Mouse (Mus musculus) kidney, postnatal 36 days (tissue): ENCODE measurements at regions not wholly inside any gene's neighbourhood (a gene's known extent, or its start where the extent isn't known, plus 50 kb on each side); places are given as distances from the start of the nearest gene placed in this dataset.

Experiments used
- DNase-seq, 2 experiments: peaks; one replicate each; pipeline ENCODE4 v3.0.0; 2021 to 2022; ENCODE audit warnings: mixed read lengths in 2 of 2

DNA sequence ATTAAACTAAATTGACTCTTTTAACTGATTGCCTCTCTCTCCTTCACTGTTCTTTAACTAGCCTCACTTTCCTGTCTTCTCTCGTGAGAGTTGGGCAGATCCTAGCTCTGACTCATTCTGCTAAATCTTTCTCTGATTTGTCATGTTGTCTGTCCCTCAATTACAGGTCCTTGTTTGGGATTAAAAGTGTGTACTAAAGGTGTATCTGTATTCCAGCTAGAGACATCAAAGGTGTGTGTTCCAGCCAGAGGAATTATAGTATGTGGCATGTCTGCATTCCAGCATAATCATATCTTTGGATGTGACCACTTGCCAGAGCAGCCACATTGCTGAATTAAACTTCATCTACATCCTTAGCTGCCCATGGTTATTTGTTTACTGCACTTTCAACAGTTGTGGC, 167.5 kb upstream of the Fam83b start:
- no peak for DNase-seq

DNA sequence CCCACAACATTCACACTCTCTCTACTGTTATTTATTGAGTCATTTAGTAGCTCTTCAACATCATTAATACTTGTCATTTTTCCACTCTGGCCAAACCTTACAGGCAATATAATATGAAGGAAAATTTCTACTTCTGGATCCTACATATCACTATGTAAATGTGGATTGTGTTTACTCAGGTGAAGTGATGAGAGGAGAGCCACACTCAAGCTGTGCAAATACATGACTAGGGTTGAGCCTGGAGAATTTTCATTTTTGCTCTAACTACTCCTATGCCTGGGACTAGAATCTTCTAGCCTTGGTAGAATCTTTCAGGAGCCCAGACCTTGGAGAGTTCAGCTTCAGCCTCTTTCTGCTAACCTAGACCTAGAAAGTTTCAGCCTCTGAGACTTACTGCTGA, 166.9 kb upstream of the Fam83b start:
- no peak for DNase-seq

GRCm38 (mm10) chr9:76722881-76723280, 156.0 kb upstream of the Fam83b start:
- DNase-seq = no peak

DNA sequence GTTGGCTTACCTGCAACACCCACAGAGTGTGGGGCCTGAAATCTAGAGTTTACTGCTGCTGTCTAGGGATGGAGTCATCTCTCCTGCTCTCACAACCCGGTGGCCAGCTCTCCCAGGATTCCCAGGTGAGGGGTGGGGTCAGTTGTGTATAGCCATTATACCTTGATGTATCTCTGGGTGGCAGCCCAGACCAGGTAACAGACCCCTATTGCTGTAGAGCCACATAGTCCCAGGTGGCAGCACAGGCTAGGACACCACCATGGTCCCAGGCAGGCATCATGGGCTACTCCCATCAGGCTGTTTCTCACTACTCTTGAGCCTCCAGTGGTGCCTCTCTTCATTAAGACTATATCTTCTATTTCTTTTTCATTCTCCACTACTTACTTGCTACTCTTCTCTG, 148.9 kb upstream of the Fam83b start:
- DNase-seq = no peak

GRCm38 (mm10) chr9:76706451-76706850, 139.5 kb upstream of the Fam83b start:
- DNase-seq = no peak

DNA sequence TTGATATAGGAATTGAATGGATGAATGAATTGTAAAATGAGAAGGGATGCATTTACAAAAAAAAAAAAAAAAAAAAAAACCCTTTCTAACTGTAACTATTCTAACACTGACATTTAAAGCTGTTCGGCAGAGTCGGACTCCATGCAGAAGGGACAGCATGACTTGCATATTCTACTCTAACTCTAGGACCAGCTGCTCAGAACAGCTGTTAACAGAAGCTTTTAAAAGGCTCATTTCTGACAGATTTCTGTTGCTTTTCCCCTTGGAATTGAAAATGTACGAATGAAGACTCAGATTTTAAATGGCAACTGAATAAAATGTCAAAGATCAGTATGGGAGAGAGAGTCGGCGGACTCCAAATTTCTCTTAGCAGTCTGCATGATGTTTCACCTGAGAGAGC, 138.9 kb upstream of the Fam83b start:
- no peak for DNase-seq

GRCm38 (mm10) chr9:76695547-76695946, 128.6 kb upstream of the Fam83b start:
- DNase-seq = peak in 1 of 2 experiments; percentile 37

GRCm38 (mm10) chr9:76692976-76693375, 126.1 kb upstream of the Fam83b start:
- no peak for DNase-seq

DNA sequence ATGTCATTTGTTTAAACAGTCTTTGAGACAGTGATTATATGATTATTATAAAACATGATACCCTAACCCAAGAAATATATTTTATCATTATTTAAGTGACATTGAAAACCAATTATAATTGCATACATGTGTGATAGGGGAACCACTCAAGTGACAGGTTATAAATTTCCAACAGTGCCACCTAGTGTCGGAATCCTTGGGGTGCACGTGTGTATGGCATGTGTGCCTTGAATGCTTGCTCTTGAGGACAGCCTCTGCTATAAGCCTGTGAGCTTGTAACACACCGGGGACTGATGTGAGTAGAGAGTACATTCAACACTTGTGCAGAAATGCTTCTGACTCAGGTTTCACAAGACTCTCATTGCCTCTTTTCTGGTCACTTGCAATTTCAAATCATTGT, 93.9 kb upstream of the Fam83b start:
- DNase-seq = peak; percentile 55 to 80

DNA sequence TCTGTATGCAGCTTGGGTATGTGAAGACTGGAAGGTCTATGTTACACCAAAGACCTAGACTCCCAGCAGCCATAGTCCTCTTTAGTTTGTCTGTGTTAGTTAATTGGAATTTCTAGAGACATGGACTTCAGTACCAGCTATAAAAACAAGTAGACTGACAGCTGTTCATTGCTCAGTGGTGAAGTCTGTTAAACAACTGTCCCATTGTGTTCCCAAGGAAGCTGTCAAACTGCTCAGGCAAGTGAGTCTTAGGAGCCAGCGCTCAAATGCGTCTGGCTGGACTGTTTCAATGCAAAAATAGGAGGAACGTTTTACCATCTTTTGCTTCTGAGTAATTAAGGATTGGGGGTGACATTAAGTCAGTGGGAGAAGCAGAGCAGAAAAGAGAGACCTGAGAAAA, 92.9 kb upstream of the Fam83b start:
- DNase-seq = no peak

DNA sequence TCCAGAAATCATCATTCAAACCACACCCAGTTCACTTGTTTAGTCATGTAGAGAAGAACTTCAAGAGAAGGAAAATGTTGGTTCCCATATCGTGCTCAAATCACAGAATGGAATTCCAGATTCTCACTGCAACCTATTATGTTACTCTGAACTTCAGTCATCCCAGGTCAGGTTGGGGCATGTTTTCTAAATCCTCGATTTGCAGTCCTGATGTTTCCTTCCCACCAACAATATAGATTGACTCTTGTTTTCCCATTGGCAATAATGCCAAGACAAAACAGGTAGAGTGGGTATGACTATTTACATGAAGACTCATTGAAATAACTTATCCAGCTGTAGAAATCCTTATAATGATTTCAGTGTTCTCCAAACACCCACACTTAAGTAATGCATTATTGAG, 86.4 kb upstream of the Fam83b start:
- no peak for DNase-seq

DNA sequence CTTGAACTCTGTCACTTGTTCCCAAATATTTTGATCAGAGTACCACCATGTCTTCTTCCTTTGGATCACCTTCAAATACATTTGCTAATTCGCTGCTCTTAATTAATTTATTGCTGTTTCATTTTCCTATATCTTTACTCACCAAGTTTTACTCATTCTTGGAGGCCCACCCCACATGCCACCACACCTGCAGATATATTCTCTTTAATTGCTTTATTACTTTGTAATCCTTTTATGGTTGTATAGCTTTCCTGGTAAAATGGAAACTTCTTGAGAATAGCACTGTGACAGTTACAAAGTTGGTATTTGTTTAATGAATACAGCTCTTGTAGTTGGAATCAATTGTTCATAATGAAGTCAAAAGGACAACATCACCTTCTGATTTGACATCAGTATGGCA, 82.6 kb upstream of the Fam83b start:
- no peak for DNase-seq

- DNase-seq = no peak
Measured at GRCm38 (mm10) chr9:76646383-76646782, 79.5 kb upstream of the Fam83b start.
